Mouse (Mus musculus): ENCODE results near the gene Cadm1.

- TF ChIP-seq POLR2A (IDR thresholded peaks at IDR 0.05; ENCODE audit: borderline replicate concordance, control insufficient read depth, low read depth, low read length) (no peak), CTCF (IDR thresholded peaks at IDR 0.05; ENCODE audit: control insufficient read depth, insufficient read depth, low read length) (no peak)
Observed at GRCm38 (mm10) chr9:47861783-47862182, 331.8 kb downstream of the Cadm1 start.
